ENCODE assay signal across 10 mouse cellular contexts in genomic region chr9:32311786-32312185, GRCm38 (mm10). TPM values are rescaled to one million over a fixed set of nuclear protein-coding genes. Genes with fewer than 3 reads are reported as not detected.
DNase-seq lines count a peak whose midpoint lies in the region; ATAC-seq and TF ChIP-seq lines count a peak whose summit lies in the region.
"Had no signal": no experiment of that assay in that cellular context is flagged by ENCODE, and none has a peak within 500 bp of the region (broad histone marks: within the 10 kb centered on the region; RNA-seq: fewer than 3 reads in every experiment).

No protein-coding gene starts in this region.

- peak overlapping the region; percentile 31; the same call in 1 of the 2 replicates for H3K4me2 ChIP-seq in lung, embryonic 15.5 days
- H3K4me2 ChIP-seq in forebrain, postnatal 0 days (ENCODE audit: low read depth): peak overlapping the region; percentile 24; the same call in 1 of the 2 replicates
- H3K4me2 ChIP-seq in midbrain, postnatal 0 days (ENCODE audit: low read depth, low read length, poor library complexity, severe bottlenecking): no peak overlapping the region

- ATAC-seq in lung, embryonic 15.5 days (ENCODE audit: borderline replicate concordance, extremely low read depth, low FRiP score, low TSS enrichment): no peak; the same call in 1 of the 2 replicates
- peak; percentile 51 for ATAC-seq in forebrain, postnatal 0 days
- ATAC-seq in midbrain, postnatal 0 days (ENCODE audit: low FRiP score): 0 out of 2 replicates have a peak, but pooled peaks have one; percentile 23
- no peak for ATAC-seq in granulocyte monocyte progenitor cell, adult 5-6 weeks (replicated peaks; ENCODE audit: poor library complexity, severe bottlenecking)
- no peak for ATAC-seq in megakaryocyte-erythroid progenitor cell, adult 5-6 weeks (replicated peaks; ENCODE audit: low FRiP score, low TSS enrichment, poor library complexity, severe bottlenecking)

- H3K36me3 ChIP-seq in lung, embryonic 15.5 days: no peaks in the 10 kb centered on the region
- no peaks in the 10 kb centered on the region for H3K36me3 ChIP-seq in forebrain, postnatal 0 days (ENCODE audit: insufficient read depth)
- H3K36me3 ChIP-seq in midbrain, postnatal 0 days (ENCODE audit: insufficient read depth, low read length): no peaks in the 10 kb centered on the region

- no peak overlapping the region for H3K4me3 ChIP-seq in lung, embryonic 15.5 days
- H3K4me3 ChIP-seq in lung, adult 2 months (replicated peaks; ENCODE audit: extremely low read depth, low read depth, low read length): no peak overlapping the region
- H3K4me3 ChIP-seq in forebrain, postnatal 0 days (ENCODE audit: low read depth, low read length): no peak overlapping the region
- H3K4me3 ChIP-seq in midbrain, postnatal 0 days (ENCODE audit: low read depth, low read length): no peak overlapping the region

- H3K9ac ChIP-seq in lung, embryonic 15.5 days: no peak overlapping the region
- H3K9ac ChIP-seq in forebrain, postnatal 0 days: no peak overlapping the region
- H3K9ac ChIP-seq in midbrain, postnatal 0 days (replicated peaks; ENCODE audit: low read length, poor library complexity, severe bottlenecking): no peak overlapping the region

- no peaks in the 10 kb centered on the region for H3K27me3 ChIP-seq in lung, embryonic 15.5 days
- no peaks in the 10 kb centered on the region for H3K27me3 ChIP-seq in forebrain, postnatal 0 days (ENCODE audit: insufficient read depth, low read length)
- H3K27me3 ChIP-seq in midbrain, postnatal 0 days (ENCODE audit: insufficient read depth, low read length): no peaks in the 10 kb centered on the region

- intact Hi-C loops in gastrocnemius, postnatal 14 days (cut with DNase I; ENCODE audit: low total_unique reads): no loop called here

- WGBS in lung, embryonic 15.5 days: 36% methylated on average over 14 of the region's 14 CpGs
- 46% methylated on average over 14 of the region's 14 CpGs for WGBS in lung, adult 2 months
- 27% methylated on average over 14 of the region's 14 CpGs for WGBS in forebrain, postnatal 0 days
- 52% methylated on average over 14 of the region's 14 CpGs for WGBS in midbrain, postnatal 0 days

- TF ChIP-seq POLR2A in lung, adult 2 months (IDR thresholded peaks at IDR 0.05; ENCODE audit: borderline replicate concordance, extremely low read depth, low read depth, low read length): no peak

- peak; percentile 18 for DNase-seq in gastrocnemius, postnatal 14 days
- DNase-seq in gastrocnemius, postnatal 25 days: no peak
- no peak for DNase-seq in lung, adult 2 months
- peak; percentile 15 for DNase-seq in forebrain, postnatal 0 days
- DNase-seq in midbrain, postnatal 0 days (ENCODE audit: low spot score): peak; percentile 54
- DNase-seq: kidney, postnatal 25 days; spleen, adult 18-20 months had no signal

- H3K4me1 ChIP-seq in lung, embryonic 15.5 days: peaks cover 17% of the 10 kb centered on the region
- H3K4me1 ChIP-seq in lung, adult 2 months (ENCODE audit: control insufficient read depth, insufficient read depth, low read length): no peaks in the 10 kb centered on the region
- no peaks in the 10 kb centered on the region for H3K4me1 ChIP-seq in forebrain, postnatal 0 days (ENCODE audit: insufficient read depth)
- H3K4me1 ChIP-seq in midbrain, postnatal 0 days (ENCODE audit: insufficient read depth, low read length): no peaks in the 10 kb centered on the region

- no peak overlapping the region for H3K27ac ChIP-seq in lung, embryonic 15.5 days
- no peak overlapping the region for H3K27ac ChIP-seq in forebrain, postnatal 0 days (ENCODE audit: low read depth, low read length)
- no peak overlapping the region for H3K27ac ChIP-seq in midbrain, postnatal 0 days (ENCODE audit: low read depth, low read length)

- no peaks in the 10 kb centered on the region for H3K9me3 ChIP-seq in lung, embryonic 15.5 days
- no peaks in the 10 kb centered on the region for H3K9me3 ChIP-seq in forebrain, postnatal 0 days (ENCODE audit: low read length)
- no peaks in the 10 kb centered on the region for H3K9me3 ChIP-seq in midbrain, postnatal 0 days (ENCODE audit: low read length)

- TF ChIP-seq CTCF in lung, adult 2 months (IDR thresholded peaks at IDR 0.05; ENCODE audit: insufficient read depth, low read length): no peak
- TF ChIP-seq CTCF in forebrain, postnatal 0 days (IDR thresholded peaks at IDR 0.05; ENCODE audit: low read depth): no peak
- no peak for TF ChIP-seq CTCF in midbrain, postnatal 0 days (IDR thresholded peaks at IDR 0.05)

RNA-seq across cellular contexts. Expression of gene Kcnj5, which starts 32.4 kb away (rescaled TPM):
- total RNA-seq in gastrocnemius, postnatal 14 days (2021): not detected
- not detected for total RNA-seq in gastrocnemius, postnatal 25 days (2021)
- 1.1 and 2.4 TPM in 2 replicates for polyA plus RNA-seq in lung, embryonic 15.5 days (2015; fragmentation: Nextera tagmentation; extraction: Ambion mirVana)
- 0.96 and 1.7 TPM in 2 replicates for polyA plus RNA-seq in lung, adult 2 months (2012; rRNA removed)
- total RNA-seq in forebrain, postnatal 0 days (2014; rRNA removed): 1.2 and 2.8 TPM in 2 replicates
- 0.45 and 0.88 TPM in 2 replicates for polyA plus RNA-seq in forebrain, postnatal 0 days (2015; fragmentation: Nextera tagmentation; extraction: Ambion mirVana)
- total RNA-seq in midbrain, postnatal 0 days (2014; rRNA removed): 1.9 and 3.2 TPM in 2 replicates
- 1.2 and 1.4 TPM in 2 replicates for polyA plus RNA-seq in midbrain, postnatal 0 days (2015; fragmentation: Nextera tagmentation; extraction: Ambion mirVana)
- total RNA-seq in granulocyte monocyte progenitor cell, adult 5-6 weeks (2014; fragmentation: Nextera tagmentation): not detected in 2 replicates
- 0.15 and 0.26 TPM in 2 replicates for total RNA-seq in granulocyte monocyte progenitor cell, adult 5-6 weeks (2017)
- total RNA-seq in megakaryocyte-erythroid progenitor cell, adult 5-6 weeks (2014; fragmentation: Nextera tagmentation): 1.3 TPM in 1 of 2 replicates, not detected in the other
- total RNA-seq in megakaryocyte-erythroid progenitor cell, adult 5-6 weeks (2017): 0.80 and 5.4 TPM in 2 replicates

Comparison
In these comparisons a context has a peak if more than half of its experiments do, and no peak if none do; other contexts are left out.
1. DNase-seq: peak in gastrocnemius, postnatal 14 days (single experiment), forebrain, postnatal 0 days (single experiment) and midbrain, postnatal 0 days (single experiment); none in gastrocnemius, postnatal 25 days (single experiment) and lung, adult 2 months (single experiment).
2. ATAC-seq: peak in forebrain, postnatal 0 days (single experiment) and midbrain, postnatal 0 days (single experiment); none in lung, embryonic 15.5 days (single experiment), granulocyte monocyte progenitor cell, adult 5-6 weeks (single experiment) and megakaryocyte-erythroid progenitor cell, adult 5-6 weeks (single experiment).